8 mouse cellular contexts compared by ENCODE assay signal in the genomic region with DNA sequence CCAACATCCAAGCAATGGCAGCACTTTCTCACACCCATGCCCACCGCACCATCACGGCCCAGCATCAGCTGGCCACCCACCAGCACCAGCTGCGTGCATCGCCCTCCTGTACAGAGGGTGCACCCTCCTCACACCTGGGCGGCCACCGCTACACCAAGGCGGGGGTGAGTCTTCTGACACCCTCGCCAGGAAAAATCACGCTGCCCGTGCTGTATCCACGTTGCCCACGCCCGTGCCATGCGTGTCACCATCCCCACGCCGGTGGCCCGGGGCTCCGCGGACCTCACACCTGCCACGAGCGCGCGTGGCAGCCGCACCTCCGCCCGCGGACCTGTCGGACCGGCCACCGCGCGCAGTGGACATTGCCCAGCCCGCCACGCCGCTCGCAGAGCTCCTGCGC. TPM values are rescaled to one million over a fixed set of nuclear protein-coding genes. Genes with fewer than 3 reads are reported as not detected.
DNase-seq lines count a peak whose midpoint lies in the region; ATAC-seq and TF ChIP-seq lines count a peak whose summit lies in the region.

No protein-coding gene starts in this region.

- in situ Hi-C loops in CH12.LX (cut with MboI; ENCODE audit: low pct_ligation_motif_present, low pct_unique_long_range_greater_than_20kb, low sequenced_read_pairs) = no loop called here

- ATAC-seq in heart, embryonic 11.5 days (replicated peaks; ENCODE audit: insufficient number of reproducible peaks, low FRiP score, low TSS enrichment) = no peak
- ATAC-seq in forebrain, embryonic 14.5 days = peak; percentile 63
- 0 out of 2 replicates have a peak, but pooled peaks have one; percentile 12 for ATAC-seq in liver, embryonic 15.5 days (ENCODE audit: insufficient read depth)

- dilution Hi-C loops in CH12.LX (cut with MboI; ENCODE audit: extremely low pct_ligation_motif_present, extremely low pct_unique_long_range_greater_than_20kb, low sequenced_read_pairs) = no loop called here

- H3K4me1 ChIP-seq in heart, embryonic 11.5 days (ENCODE audit: control insufficient read depth, insufficient read depth, low read length) = 0 out of 2 replicates have a peak, but pooled peaks cover 2% of the 10 kb centered on the region
- peaks cover 8 to 16% of the 10 kb centered on the region in 2 experiments for H3K4me1 ChIP-seq in CH12.LX (ENCODE audit: control insufficient read depth in 1 of 2, insufficient read depth in 2 of 2)
- peaks cover 5% of the 10 kb centered on the region; the same call in 1 of the 2 replicates for H3K4me1 ChIP-seq in forebrain, embryonic 14.5 days (ENCODE audit: control insufficient read depth, insufficient read depth, low read length)
- 0 out of 2 replicates have a peak, but pooled peaks cover 8% of the 10 kb centered on the region for H3K4me1 ChIP-seq in liver, embryonic 15.5 days (replicated peaks)

- no peak for TF ChIP-seq POLR2A in CH12.LX (IDR thresholded peaks at IDR 0.05; ENCODE audit: low read depth, low read length)

- WGBS in heart, embryonic 11.5 days (ENCODE audit: insufficient replicate concordance) = 11% methylated on average over 37 of the region's 37 CpGs
- WGBS in forebrain, embryonic 14.5 days = 6% methylated on average over 37 of the region's 37 CpGs
- 13% methylated on average over 37 of the region's 37 CpGs for WGBS in liver, embryonic 15.5 days (ENCODE audit: insufficient replicate concordance)

- no peak for TF ChIP-seq EP300 in CH12.LX (IDR thresholded peaks at IDR 0.05; ENCODE audit: low read length)

- no peak for TF ChIP-seq RAD21 in CH12.LX (IDR thresholded peaks at IDR 0.05; ENCODE audit: low read depth, low read length)

- no peak overlapping the region for H3K27ac ChIP-seq in heart, embryonic 11.5 days (ENCODE audit: low read depth, low read length)
- H3K27ac ChIP-seq in CH12.LX (ENCODE audit: insufficient read depth, low read depth) = no peak overlapping the region
- H3K27ac ChIP-seq in forebrain, embryonic 14.5 days (ENCODE audit: low read depth, low read length) = no peak overlapping the region
- H3K27ac ChIP-seq in liver, embryonic 15.5 days (replicated peaks) = no peak overlapping the region

- no peaks in the 10 kb centered on the region for H3K9me3 ChIP-seq in heart, embryonic 11.5 days (replicated peaks; ENCODE audit: control insufficient read depth, low read length)
- H3K9me3 ChIP-seq in CH12.LX (replicated peaks; ENCODE audit: low read length) = no peaks in the 10 kb centered on the region
- H3K9me3 ChIP-seq in forebrain, embryonic 14.5 days (replicated peaks; ENCODE audit: control insufficient read depth, low read length) = no peaks in the 10 kb centered on the region
- no peaks in the 10 kb centered on the region for H3K9me3 ChIP-seq in liver, embryonic 15.5 days (replicated peaks)

- intact Hi-C loops in heart, postnatal 10 days (cut with DNase I) = loop anchor here (2.0 kb wide), 1 partner anchor 46 kb away; no protein-coding TSS in a partner anchor

- no peaks in the 10 kb centered on the region for H3K79me2 ChIP-seq in CH12.LX (replicated peaks; ENCODE audit: control insufficient read depth, extremely low read depth, insufficient read depth, poor library complexity, severe bottlenecking)

- H3K36me3 ChIP-seq in heart, embryonic 11.5 days (ENCODE audit: control insufficient read depth, insufficient read depth, low read length) = no peaks in the 10 kb centered on the region
- H3K36me3 ChIP-seq in CH12.LX (replicated peaks in 1 of 2; ENCODE audit: control insufficient read depth in 1 of 2, insufficient read depth in 1 of 2, low read length in 1 of 2) = no peaks in the 10 kb centered on the region
- no peaks in the 10 kb centered on the region for H3K36me3 ChIP-seq in forebrain, embryonic 14.5 days (ENCODE audit: control insufficient read depth, insufficient read depth, low read length)
- H3K36me3 ChIP-seq in liver, embryonic 15.5 days (replicated peaks) = no peaks in the 10 kb centered on the region

- H3K4me3 ChIP-seq in heart, embryonic 11.5 days (ENCODE audit: low read depth, low read length) = peak overlapping the region; percentile 72
- peak overlapping the region in 2 of 3 experiments; percentile 24 to 65 for H3K4me3 ChIP-seq in CH12.LX (replicated peaks in 1 of 3; ENCODE audit: low read depth in 2 of 3, low read length in 2 of 3, poor library complexity in 1 of 3)
- peak overlapping the region; percentile 77 for H3K4me3 ChIP-seq in forebrain, embryonic 14.5 days (ENCODE audit: low read depth, low read length)
- peak overlapping the region; percentile 56 for H3K4me3 ChIP-seq in liver, embryonic 15.5 days (replicated peaks)

- no peak for DNase-seq in heart, postnatal 10 days
- DNase-seq in CH12.LX (ENCODE audit: extremely low read depth) (no peak), adipocyte (ENCODE audit: low spot score) (no peak)
- no peak for DNase-seq in forebrain, embryonic 14.5 days (ENCODE audit: low spot score)
- DNase-seq in urinary bladder, postnatal 10 days (ENCODE audit: low spot score) = no peak
- no peak for DNase-seq in ovary, adult 18-20 months (ENCODE audit: low spot score)

- no peak for TF ChIP-seq CTCF in CH12.LX (conservative IDR thresholded peaks at IDR 0.05 in 1 of 2, IDR thresholded peaks at IDR 0.05 in 1 of 2; ENCODE audit: low read depth in 2 of 2, low read length in 2 of 2)

- peak overlapping the region; percentile 100 for H3K4me2 ChIP-seq in heart, embryonic 11.5 days
- peak overlapping the region; percentile 65 for H3K4me2 ChIP-seq in CH12.LX (ENCODE audit: insufficient read depth, low read depth, poor library complexity, severe bottlenecking)
- peak overlapping the region; percentile 90 for H3K4me2 ChIP-seq in forebrain, embryonic 14.5 days (ENCODE audit: low read length)
- H3K4me2 ChIP-seq in liver, embryonic 15.5 days = peak overlapping the region; percentile 74

- H3K9ac ChIP-seq in heart, embryonic 11.5 days (ENCODE audit: low read depth, low read length) = peak overlapping the region; percentile 78
- peak overlapping the region; percentile 52 for H3K9ac ChIP-seq in CH12.LX (ENCODE audit: insufficient read depth, low read depth)
- peak overlapping the region; percentile 93 for H3K9ac ChIP-seq in forebrain, embryonic 14.5 days (ENCODE audit: low read length)
- 0 out of 2 replicates have a peak overlapping the region, but pooled peaks have one; percentile 27 for H3K9ac ChIP-seq in liver, embryonic 15.5 days

- H3K27me3 ChIP-seq in heart, embryonic 11.5 days (ENCODE audit: control insufficient read depth, insufficient read depth, low read length) = peaks cover 34% of the 10 kb centered on the region
- peaks cover 98% of the 10 kb centered on the region for H3K27me3 ChIP-seq in CH12.LX (replicated peaks)
- H3K27me3 ChIP-seq in forebrain, embryonic 14.5 days (replicated peaks; ENCODE audit: control insufficient read depth, insufficient read depth, low read length) = no peaks in the 10 kb centered on the region
- H3K27me3 ChIP-seq in liver, embryonic 15.5 days = peaks cover 43% of the 10 kb centered on the region

TF ChIP-seq in CH12.LX, 34 proteins besides CTCF, POLR2A, EP300 and RAD21:
- TF ChIP-seq JUND (conservative IDR thresholded peaks at IDR 0.05; ENCODE audit: low read depth, low read length) (no peak), SMC3 (IDR thresholded peaks at IDR 0.05; ENCODE audit: low read depth, low read length) (no peak), NRF1 (IDR thresholded peaks at IDR 0.05; ENCODE audit: low read depth, low read length) (no peak), CHD2 (IDR thresholded peaks at IDR 0.05; ENCODE audit: low read length) (no peak), MYC (IDR thresholded peaks at IDR 0.05; ENCODE audit: low read depth, low read length) (no peak), TCF12 (IDR thresholded peaks at IDR 0.05; ENCODE audit: low read depth, low read length) (no peak), UBTF (IDR thresholded peaks at IDR 0.05; ENCODE audit: low read depth, low read length) (no peak), ELF1 (IDR thresholded peaks at IDR 0.05; ENCODE audit: low read depth, low read length) (no peak), MAFK (IDR thresholded peaks at IDR 0.05; ENCODE audit: insufficient replicate concordance, low read length) (no peak), USF1 (IDR thresholded peaks at IDR 0.05; ENCODE audit: low read depth, low read length) (no peak), ZC3H11A (IDR thresholded peaks at IDR 0.05; ENCODE audit: low read depth, low read length) (no peak), POLR2AphosphoS2 (IDR thresholded peaks at IDR 0.05; ENCODE audit: low read depth, low read length) (no peak), USF2 (conservative IDR thresholded peaks at IDR 0.05; ENCODE audit: low read depth, low read length) (no peak), MEF2A (IDR thresholded peaks at IDR 0.05; ENCODE audit: borderline replicate concordance, low read depth, low read length) (no peak)

RNA-seq across cellular contexts. Expression of gene Dagla, which starts 0.3 kb away (rescaled TPM):
- polyA plus RNA-seq in heart, embryonic 11.5 days (2014; fragmentation: Nextera tagmentation; extraction: Ambion mirVana) = 0.66 and 0.79 TPM in 2 replicates
- 1 to 10 TPM; 4.1 to 4.5 TPM for total RNA-seq in heart, postnatal 10 days (2021)
- total RNA-seq in CH12.LX (2012; rRNA removed) (0.21 and 0.55 TPM in 2 replicates), CH12.LX (2014; rRNA removed) (not detected in 2 replicates)
- polyA plus RNA-seq in CH12.LX (2012; ENCODE audit: insufficient read length, low read depth) = 0.12 and 0.21 TPM in 2 replicates
- 3.6 and 5.8 TPM in 2 replicates for polyA plus RNA-seq in forebrain, embryonic 14.5 days (2014; fragmentation: Nextera tagmentation; extraction: Ambion mirVana)
- polyA plus RNA-seq in liver, embryonic 15.5 days (2015; fragmentation: Nextera tagmentation; extraction: Ambion mirVana) = 0.22 and 0.37 TPM in 2 replicates

Comparison
In these comparisons a context has a peak if more than half of its experiments do, and no peak if none do; other contexts are left out.
1. H3K9ac ChIP-seq: peak in every context shown above with its lines; median percentile 93 in forebrain, embryonic 14.5 days; 78 in heart, embryonic 11.5 days; 52 in CH12.LX; 27 in liver, embryonic 15.5 days.